Mouse (Mus musculus) cerebellum, adult 2 months (tissue): Measurements from ENCODE around the gene Gpam. TPM values are rescaled to one million over a fixed set of nuclear protein-coding genes. Genes with fewer than 3 reads are reported as not detected.

Experiments
- DNase-seq, 2 experiments: peaks; one replicate each; pipeline ENCODE4 v3.0.0; 2021
- H3K27ac ChIP-seq: fragments of 200-500 bp; 2 replicates; pipeline ENCODE4 v1.5.1; 2012; ENCODE audit warnings: low read length, control low read depth, inconsistent platforms; ENCODE audit not compliant: insufficient read depth
- H3K27me3 ChIP-seq: fragments of 200-500 bp; 2 replicates; pipeline ENCODE4 v1.6.1; 2012; ENCODE audit warnings: inconsistent platforms, mild to moderate bottlenecking, low read length, moderate library complexity; ENCODE audit not compliant: control insufficient read depth, insufficient read depth
- H3K4me1 ChIP-seq: fragments of 200-500 bp; 2 replicates; pipeline ENCODE4 v1.6.1; 2011; ENCODE audit warnings: low read length; ENCODE audit not compliant: control insufficient read depth, insufficient read depth
- H3K4me3 ChIP-seq: fragments of 200-500 bp; replicated peaks from 2 replicates; pipeline ENCODE3; 2011; ENCODE audit warnings: mild to moderate bottlenecking, low read depth, low read length, control low read depth; ENCODE audit not compliant: insufficient read depth
- CTCF ChIP-seq: fragments of 200-500 bp; IDR thresholded peaks from 2 replicates; pipeline ENCODE4 v1.5.1; 2011; ENCODE audit warnings: low read depth, mild to moderate bottlenecking, control low read depth, low read length, moderate library complexity, borderline replicate concordance; ENCODE audit not compliant: insufficient read depth
- POLR2A ChIP-seq: fragments of 200-500 bp; IDR thresholded peaks from 2 replicates; pipeline ENCODE4 v1.6.1; 2011; ENCODE audit warnings: low read length, control low read depth, borderline replicate concordance; ENCODE audit not compliant: insufficient read depth
- WGBS: fragments of 180-500 bp; shearing (Covaris S2); methylation state at CpG from one replicate; pipeline ENCODE4 v1.1.7; 2018; 5-methylcytosine and 5-hydroxymethylcytosine counted together
- polyA plus RNA-seq: library from polyadenylated mRNA; depleted of rRNA; stranded (reverse); fragments of >200 nt; gene quantifications from 2 replicates; pipeline ENCODE4 v1.2.3, GENCODE M21; 2012; rRNA removed

The Gpam gene
- polyA plus RNA-seq, 1 experiment, result 41.9 TPM

GRCm38 (mm10) chr19:55018872-55019271, 108.2 kb downstream of the Gpam start:
- H3K4me3 ChIP-seq, result no peak overlapping the region
- no peak overlapping the region for H3K27ac ChIP-seq
- no peak for DNase-seq
- no peaks in the 10 kb centered on the region for H3K4me1 ChIP-seq
- 61% methylated on average over 1 of the region's 1 CpGs for WGBS
- no peaks in the 10 kb centered on the region for H3K27me3 ChIP-seq
- TF ChIP-seq CTCF, result no peak
- no peak for TF ChIP-seq POLR2A

Other genes with a start within 250 kb of the Gpam start
- gene Tectb, start 53.5 kb upstream of the Gpam start, polyA plus RNA-seq, result 0.03 TPM in 1 of 2 replicates, not detected in the other
- 0.05 and 0.10 TPM in 2 replicates for gene Gucy2g, start 114.0 kb upstream of the Gpam start, polyA plus RNA-seq
- gene Acsl5, start 124.7 kb upstream of the Gpam start, polyA plus RNA-seq, result 12.6 and 14.6 TPM in 2 replicates
- gene Zdhhc6, start 188.8 kb upstream of the Gpam start, polyA plus RNA-seq, result 26.4 and 27.0 TPM in 2 replicates
- gene Vti1a, start 189.1 kb upstream of the Gpam start, polyA plus RNA-seq, result 34.7 and 35.0 TPM in 2 replicates